ENCODE assay signal across 8 mouse cellular contexts in genomic region chr1:180331546-180332075, GRCm38 (mm10). TPM values are rescaled to one million over a fixed set of nuclear protein-coding genes. Genes with fewer than 3 reads are reported as not detected.
DNase-seq lines count a peak whose midpoint lies in the region; ATAC-seq and TF ChIP-seq lines count a peak whose summit lies in the region.

No protein-coding gene starts in this region.

- H3K9ac ChIP-seq in heart, embryonic 12.5 days: peak overlapping the region; percentile 90
- H3K9ac ChIP-seq in kidney, postnatal 0 days (ENCODE audit: low read depth, low read length): peak overlapping the region; percentile 88
- H3K9ac ChIP-seq in midbrain, embryonic 11.5 days (ENCODE audit: low read length): peak overlapping the region; percentile 73

- peaks cover 5% of the 10 kb centered on the region for H3K36me3 ChIP-seq in heart, embryonic 12.5 days
- H3K36me3 ChIP-seq in kidney, postnatal 0 days (ENCODE audit: insufficient read depth, low read length): no peaks in the 10 kb centered on the region
- no peaks in the 10 kb centered on the region for H3K36me3 ChIP-seq in midbrain, embryonic 11.5 days (ENCODE audit: control insufficient read depth, insufficient read depth, low read length)

- H3K4me3 ChIP-seq in heart, embryonic 12.5 days: peak overlapping the region; percentile 82
- H3K4me3 ChIP-seq in kidney, postnatal 0 days (replicated peaks; ENCODE audit: low read depth, low read length): peak overlapping the region; percentile 84
- peak overlapping the region; percentile 58 for H3K4me3 ChIP-seq in midbrain, embryonic 11.5 days (ENCODE audit: low read depth, low read length)

- H3K27me3 ChIP-seq in heart, embryonic 12.5 days (replicated peaks): peaks cover 23% of the 10 kb centered on the region
- H3K27me3 ChIP-seq in kidney, postnatal 0 days (ENCODE audit: insufficient read depth, low read length): no peaks in the 10 kb centered on the region
- H3K27me3 ChIP-seq in midbrain, embryonic 11.5 days (ENCODE audit: control insufficient read depth, insufficient read depth, low read length): peaks cover 18% of the 10 kb centered on the region

- WGBS in heart, embryonic 12.5 days: under 1% methylated on average over 21 of the region's 21 CpGs
- under 1% methylated on average over 21 of the region's 21 CpGs for WGBS in kidney, postnatal 0 days
- 0% methylated on average over 21 of the region's 21 CpGs for WGBS in midbrain, embryonic 11.5 days

- peak overlapping the region; percentile 93; the same call in 1 of the 2 replicates for H3K27ac ChIP-seq in heart, embryonic 12.5 days (ENCODE audit: poor library complexity, severe bottlenecking)
- H3K27ac ChIP-seq in kidney, postnatal 0 days: peak overlapping the region; percentile 87
- no peak overlapping the region for H3K27ac ChIP-seq in midbrain, embryonic 11.5 days (ENCODE audit: low read depth, low read length)

- DNase-seq in right cerebral cortex, adult 18-20 months: peak; percentile 19
- DNase-seq in right cerebral cortex, postnatal 14 days: no peak
- DNase-seq in cerebellum, adult 9-10 months: peak; percentile 68
- DNase-seq in kidney, postnatal 0 days (ENCODE audit: low spot score): peak; percentile 41
- peak; percentile 97 for DNase-seq in midbrain, embryonic 11.5 days (ENCODE audit: low spot score, missing footprints)
- DNase-seq in right cerebral cortex, adult 2 months (ENCODE audit: low spot score in 2 of 2): no peak

- peaks cover 61% of the 10 kb centered on the region for H3K4me1 ChIP-seq in heart, embryonic 12.5 days (replicated peaks)
- H3K4me1 ChIP-seq in kidney, postnatal 0 days (replicated peaks; ENCODE audit: insufficient read depth, low read length): peaks cover 45% of the 10 kb centered on the region
- peaks cover 16% of the 10 kb centered on the region for H3K4me1 ChIP-seq in midbrain, embryonic 11.5 days (ENCODE audit: control insufficient read depth, insufficient read depth, low read length)

- TF ChIP-seq CTCF in kidney, postnatal 0 days (IDR thresholded peaks at IDR 0.05; ENCODE audit: low read depth): no peak

- peak overlapping the region; percentile 98 for H3K4me2 ChIP-seq in heart, embryonic 12.5 days
- peak overlapping the region; percentile 92 for H3K4me2 ChIP-seq in kidney, postnatal 0 days (ENCODE audit: low read length)
- peak overlapping the region; percentile 88 for H3K4me2 ChIP-seq in midbrain, embryonic 11.5 days

- ATAC-seq in heart, embryonic 12.5 days (ENCODE audit: insufficient number of reproducible peaks, low FRiP score): peak; percentile 16
- ATAC-seq in kidney, postnatal 0 days (replicated peaks; ENCODE audit: low FRiP score, low read depth): peak; percentile 3; the same call in 1 of the 2 replicates
- peak; percentile 26; the same call in 1 of the 2 replicates for ATAC-seq in midbrain, embryonic 11.5 days (ENCODE audit: low FRiP score)
- no peak for ATAC-seq in activated CD4-positive, CD25-positive, alpha-beta regulatory T cell, adult 4 months

- H3K9me3 ChIP-seq in heart, embryonic 12.5 days (replicated peaks): no peaks in the 10 kb centered on the region
- H3K9me3 ChIP-seq in kidney, postnatal 0 days (replicated peaks; ENCODE audit: low read length): no peaks in the 10 kb centered on the region
- H3K9me3 ChIP-seq in midbrain, embryonic 11.5 days (ENCODE audit: control insufficient read depth, low read length): no peaks in the 10 kb centered on the region

RNA-seq across cellular contexts. Expression of gene Itpkb, which starts 1.3 kb away (rescaled TPM):
- polyA plus RNA-seq in heart, embryonic 12.5 days (2016; fragmentation: Nextera tagmentation; extraction: Ambion mirVana): 7.2 and 9.1 TPM in 2 replicates
- polyA plus RNA-seq in kidney, postnatal 0 days (2015; fragmentation: Nextera tagmentation; extraction: Ambion mirVana): 6.8 and 7.1 TPM in 2 replicates
- polyA plus RNA-seq in midbrain, embryonic 11.5 days (2014; fragmentation: Nextera tagmentation; extraction: Ambion mirVana): 1.9 and 2.0 TPM in 2 replicates
- 10 to 100 TPM; 29.8 to 38.2 TPM for polyA plus RNA-seq in activated CD4-positive, CD25-positive, alpha-beta regulatory T cell, adult 4 months (2017; shearing (Covaris generic))

Comparison
In these comparisons a context has a peak if more than half of its experiments do, and no peak if none do; other contexts are left out.
1. DNase-seq: peak in right cerebral cortex, adult 18-20 months (single experiment), cerebellum, adult 9-10 months (single experiment), kidney, postnatal 0 days (single experiment) and midbrain, embryonic 11.5 days (single experiment); none in right cerebral cortex, postnatal 14 days (single experiment) and right cerebral cortex, adult 2 months (0 of 2).
2. Peak in every context shown above with its lines, with median percentiles within 50 percentile points of each other: H3K4me2 ChIP-seq, H3K4me3 ChIP-seq and H3K9ac ChIP-seq.